Mouse (Mus musculus): ENCODE measurements around the gene Zfp683.

GRCm38 (mm10) chr4:134012858-134013528 is 40.6 kb upstream of the Zfp683 start:
- TF ChIP-seq POLR2A (IDR thresholded peaks at IDR 0.05; ENCODE audit: borderline replicate concordance, insufficient read depth, low read length), result no peak
- peak; percentile 26; the same call in 1 of the 2 replicates for TF ChIP-seq CTCF (IDR thresholded peaks at IDR 0.05; ENCODE audit: borderline replicate concordance, insufficient read depth, low read depth, low read length)
